Mouse (Mus musculus) G1E (cell line): ENCODE data around the gene Nlrx1.

Experiments
- CTCF ChIP-seq: IDR thresholded peaks from 2 replicates; pipeline ENCODE4 v1.5.1; 2012; ENCODE audit warnings: low read depth, low read length, inconsistent platforms, mixed read lengths
- GATA1 ChIP-seq: IDR thresholded peaks from 2 replicates; pipeline ENCODE4 v1.6.1; 2012; ENCODE audit warnings: borderline replicate concordance, low read length, inconsistent platforms, mixed read lengths
- GATA2 ChIP-seq: IDR thresholded peaks from 2 replicates; pipeline ENCODE4 v1.6.1; 2012; ENCODE audit warnings: low read depth, low read length, inconsistent platforms, borderline replicate concordance
- TAL1 ChIP-seq: conservative IDR thresholded peaks from 2 replicates; pipeline ENCODE4 v1.6.1; 2012; ENCODE audit warnings: low read depth, low read length, inconsistent platforms, mixed read lengths

DNA sequence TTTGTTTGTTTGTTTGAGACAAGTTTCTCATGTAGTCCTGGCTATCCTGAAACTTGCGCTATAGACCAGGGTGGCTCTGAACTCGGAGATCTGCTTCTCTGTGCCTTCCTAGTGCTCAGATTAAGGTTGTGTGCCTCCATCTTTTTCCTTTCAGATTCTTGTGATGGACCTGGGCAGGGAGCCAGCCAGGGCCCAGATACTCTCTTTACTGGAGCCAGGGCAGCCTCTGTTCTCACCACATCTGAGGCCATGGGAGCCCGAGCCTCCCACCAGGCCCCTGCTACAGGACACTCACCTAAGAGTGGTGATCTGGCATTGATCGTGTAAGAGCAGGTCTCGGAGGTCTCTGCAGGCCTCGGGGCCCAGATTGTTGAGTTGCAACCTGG lies 13.3 kb downstream of the Nlrx1 start:
- TF ChIP-seq CTCF (no peak), TAL1 (no peak), GATA2 (no peak), GATA1 (no peak)
